Mouse (Mus musculus): ENCODE data around the gene Cdt1.
A peak's percentile ranks its signal among the peaks of the same experiment; 100 is the strongest.

DNA sequence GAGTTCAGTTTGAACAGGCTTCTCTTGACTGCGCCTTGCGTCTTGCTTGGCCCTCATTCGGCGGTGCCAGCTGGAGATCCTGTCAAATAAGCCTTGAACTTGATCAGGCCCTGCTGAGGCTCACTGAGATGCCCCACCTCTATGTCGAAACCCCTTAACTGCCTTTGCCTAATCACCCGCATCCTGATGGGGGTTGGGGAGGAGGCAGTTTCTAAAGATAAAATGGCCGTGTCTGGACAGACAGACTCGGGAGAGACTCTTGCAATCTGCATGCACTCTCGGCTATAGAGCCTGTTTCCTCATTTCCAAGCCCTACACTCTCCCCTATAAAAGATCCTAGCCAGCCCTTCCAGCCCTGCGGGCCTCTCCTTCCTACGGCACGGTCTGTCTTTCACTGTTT lies 25.4 kb downstream of the Cdt1 start:
- TF ChIP-seq CTCF (IDR thresholded peaks at IDR 0.05; ENCODE audit: control insufficient read depth, insufficient read depth, low read length) (no peak), POLR2A (IDR thresholded peaks at IDR 0.05; ENCODE audit: borderline replicate concordance, control insufficient read depth, low read depth, low read length) (0 out of 2 replicates have a peak, but pooled peaks have one; percentile 41)
